Mouse (Mus musculus) gonadal fat pad, adult 2 months (tissue): ENCODE measurements around the gene Ccdc13. TPM values are rescaled to one million over a fixed set of nuclear protein-coding genes. Genes with fewer than 3 reads are reported as not detected.
A peak's percentile ranks its signal among the peaks of the same experiment; 100 is the strongest.

Source experiments
- DNase-seq: peaks from one replicate; pipeline ENCODE4 v3.0.0-alpha.2; 2012; ENCODE audit warnings: low read depth
- polyA plus RNA-seq: library from polyadenylated mRNA; depleted of rRNA; stranded (reverse); fragments of >200 nt; gene quantifications from 2 replicates; pipeline ENCODE4 v1.2.3, GENCODE M21; 2012

Gene Ccdc13
- polyA plus RNA-seq, 1 experiment = 1.0 TPM

DNA sequence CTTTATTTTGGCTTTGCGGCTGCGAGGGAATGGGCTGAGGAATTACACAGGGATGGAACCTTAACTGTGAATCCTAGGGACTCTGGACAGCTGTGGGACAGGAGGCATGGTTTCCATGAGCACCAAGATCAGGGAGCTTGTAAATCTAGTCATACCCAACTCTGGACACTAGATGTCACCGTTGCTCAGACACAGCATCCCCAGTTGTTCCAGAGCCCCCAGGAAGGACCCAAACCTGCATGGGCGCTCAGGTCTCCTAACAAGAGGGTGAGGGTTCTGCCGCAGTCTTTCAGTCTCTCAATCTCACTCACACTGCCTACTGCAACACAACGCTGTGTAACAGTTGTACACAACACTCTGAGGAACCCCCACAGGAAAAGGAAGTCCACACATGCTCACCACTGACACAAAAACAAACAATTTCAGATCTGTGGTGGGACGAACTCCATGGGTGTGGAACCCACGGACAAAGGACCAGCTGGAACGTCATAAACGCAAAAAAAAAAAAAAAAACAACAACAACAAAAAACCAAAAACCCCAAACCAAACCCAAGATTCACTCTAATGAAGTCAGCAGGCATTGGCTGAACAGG, 7.4 kb upstream of the Ccdc13 start:
- no peak for DNase-seq

DNA sequence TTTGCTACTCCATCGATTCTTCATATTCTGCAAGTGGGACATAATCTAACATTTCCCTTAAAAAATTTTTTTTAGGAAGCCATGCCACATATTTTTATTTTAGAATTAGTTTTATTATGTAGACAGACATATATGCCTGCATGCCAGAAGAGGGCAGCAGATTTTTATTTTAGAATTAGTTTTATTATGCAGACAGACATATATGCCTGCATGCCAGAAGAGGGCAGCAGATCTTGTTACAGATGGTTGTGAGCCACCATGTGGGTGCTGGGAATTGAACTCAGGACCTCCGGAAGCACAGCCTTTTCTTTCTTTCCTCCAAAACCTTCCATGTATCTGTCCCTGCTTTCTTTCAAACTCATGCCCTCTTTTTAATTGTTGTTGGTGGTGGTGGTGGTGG, 3.7 kb upstream of the Ccdc13 start:
- DNase-seq = no peak

DNA sequence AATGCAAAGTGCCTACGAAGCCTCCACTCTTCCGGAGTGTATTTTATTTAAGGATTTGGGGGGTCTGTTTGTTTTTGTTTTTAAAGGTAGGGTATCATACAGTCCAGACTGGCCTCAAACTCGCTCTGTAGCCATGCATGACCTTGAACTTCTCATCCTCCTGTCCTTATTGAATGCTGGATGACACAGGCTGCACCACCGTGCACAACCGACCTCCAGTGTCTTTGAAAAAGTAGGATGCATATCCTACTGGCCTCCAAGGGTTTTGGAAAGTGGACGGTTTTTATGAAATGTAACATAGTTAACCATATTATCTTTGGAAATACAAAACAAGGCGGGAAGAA, 333 bp upstream of the Ccdc13 start:
- DNase-seq = no peak

DNA sequence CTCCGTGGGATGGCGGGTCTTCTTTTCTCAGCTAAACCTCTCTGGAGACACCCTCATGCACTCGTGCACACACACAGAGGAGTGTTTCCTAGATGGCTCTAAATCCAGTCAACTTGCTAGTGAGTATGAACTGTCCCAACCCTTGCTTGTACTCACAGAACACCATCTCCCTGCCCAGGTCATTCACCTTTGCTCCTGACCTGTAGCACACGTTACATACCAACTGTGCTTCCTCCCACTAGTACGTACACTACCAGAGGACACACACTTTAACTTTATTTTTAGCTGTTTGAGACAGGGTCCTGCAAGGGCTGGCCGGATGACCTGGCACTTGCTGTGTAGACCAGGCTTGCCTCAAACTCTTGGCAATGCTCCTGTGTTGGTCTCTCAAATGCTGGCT, 1.3 kb downstream of the Ccdc13 start:
- no peak for DNase-seq

DNA sequence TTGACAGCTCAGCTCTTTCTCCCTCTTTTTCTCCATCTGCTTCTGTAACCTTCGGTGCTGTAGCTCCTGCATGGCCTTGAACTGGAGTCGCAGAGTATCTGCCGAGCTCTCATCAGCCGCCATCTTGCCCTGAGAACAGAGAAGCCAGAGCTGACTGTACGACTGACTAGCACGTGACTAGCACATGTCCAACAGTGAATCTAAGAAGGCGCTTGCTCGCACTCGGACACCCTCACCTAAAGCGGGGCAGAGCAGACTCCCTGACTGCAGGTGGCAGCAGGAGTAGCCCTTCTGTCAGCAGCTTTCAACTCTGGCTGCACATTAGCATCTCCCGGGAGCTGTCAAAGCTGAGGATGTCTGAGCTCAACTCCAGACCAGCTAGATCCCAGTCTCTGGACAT, 5.4 kb downstream of the Ccdc13 start:
- no peak for DNase-seq

DNA sequence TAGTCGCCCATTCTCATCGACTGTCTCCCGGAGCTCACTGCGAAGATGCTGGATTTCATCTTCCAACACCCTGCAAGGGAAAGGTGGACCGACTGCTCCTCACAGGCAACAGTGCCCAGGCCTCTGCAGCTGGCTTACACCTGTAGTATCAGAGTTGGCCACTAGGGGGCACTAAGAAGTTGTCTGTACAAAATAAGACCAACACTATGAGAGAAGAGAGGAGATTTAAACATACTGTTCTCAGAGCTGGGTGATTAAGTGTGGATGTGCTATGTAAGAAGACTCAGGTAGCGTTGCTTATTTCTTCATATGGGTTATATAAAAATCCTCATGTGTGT, 8.3 kb downstream of the Ccdc13 start:
- DNase-seq = no peak

DNA sequence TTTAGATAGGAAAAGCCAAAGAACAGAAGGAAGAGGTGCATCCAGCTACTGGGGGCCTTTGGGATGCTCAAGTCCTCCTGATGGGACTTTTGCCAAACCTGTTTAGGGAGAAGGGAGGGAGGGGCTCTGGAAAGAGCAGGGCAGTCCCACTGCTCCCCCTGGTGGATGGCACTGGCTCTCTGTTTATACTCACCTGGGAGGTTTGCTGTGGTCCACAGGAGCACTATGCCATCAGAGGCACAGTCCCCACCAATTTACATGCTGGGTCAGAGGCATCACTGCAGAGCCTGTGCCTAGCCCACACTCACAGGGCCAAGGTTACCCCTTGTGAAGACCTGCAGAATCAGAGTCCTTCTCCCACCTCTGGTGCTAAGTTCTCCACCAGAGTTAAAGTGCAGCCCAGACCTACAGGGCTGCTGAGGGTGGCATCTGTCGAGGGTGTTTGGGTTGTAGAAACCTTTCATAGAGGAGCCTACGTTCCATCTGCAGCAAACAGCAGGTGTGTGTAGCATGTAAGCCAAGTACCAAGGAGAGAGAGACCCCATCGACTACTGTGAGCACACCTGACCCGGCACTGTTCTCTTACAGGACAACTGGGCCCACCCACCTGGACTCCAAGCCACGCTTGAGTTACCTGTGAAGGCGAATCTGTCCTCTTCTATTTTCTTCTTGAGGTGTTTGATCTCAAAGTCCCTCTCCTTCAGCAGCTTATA, 8.9 kb downstream of the Ccdc13 start:
- DNase-seq = no peak

DNA sequence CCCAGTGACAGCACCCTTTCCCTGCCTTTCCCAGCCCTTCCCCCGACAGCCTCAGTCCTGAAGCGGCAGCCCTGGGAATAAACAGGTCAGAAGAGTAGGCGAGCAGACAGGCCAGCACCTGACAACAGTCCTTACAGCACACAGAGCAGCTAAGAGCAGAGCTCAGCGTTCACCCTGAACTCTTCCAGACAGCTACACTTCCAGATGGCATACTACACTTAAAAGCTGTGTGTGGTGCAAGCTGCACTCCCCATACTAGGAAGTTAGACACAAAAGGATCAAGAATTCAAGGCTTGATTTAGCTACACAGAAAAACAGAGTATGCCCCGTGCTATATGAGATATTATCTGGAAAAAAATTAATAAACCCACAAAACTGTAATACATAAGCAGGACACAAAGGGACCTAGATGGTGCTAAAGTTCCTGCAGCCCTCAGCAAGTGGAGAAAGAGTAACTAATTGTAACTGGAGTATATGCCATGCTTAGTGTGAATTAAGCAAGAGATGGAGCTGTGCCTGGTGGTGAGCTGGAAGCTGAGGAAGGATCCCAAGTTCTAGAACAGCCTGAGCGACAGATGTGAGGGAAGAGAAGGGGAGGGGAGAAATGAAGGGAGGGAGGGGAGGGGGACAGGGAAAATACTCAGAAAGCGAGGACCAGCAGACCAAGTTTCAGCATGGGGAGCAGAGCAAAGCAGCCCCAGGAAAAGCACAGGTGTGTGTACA, 9.8 kb downstream of the Ccdc13 start:
- DNase-seq = no peak

DNA sequence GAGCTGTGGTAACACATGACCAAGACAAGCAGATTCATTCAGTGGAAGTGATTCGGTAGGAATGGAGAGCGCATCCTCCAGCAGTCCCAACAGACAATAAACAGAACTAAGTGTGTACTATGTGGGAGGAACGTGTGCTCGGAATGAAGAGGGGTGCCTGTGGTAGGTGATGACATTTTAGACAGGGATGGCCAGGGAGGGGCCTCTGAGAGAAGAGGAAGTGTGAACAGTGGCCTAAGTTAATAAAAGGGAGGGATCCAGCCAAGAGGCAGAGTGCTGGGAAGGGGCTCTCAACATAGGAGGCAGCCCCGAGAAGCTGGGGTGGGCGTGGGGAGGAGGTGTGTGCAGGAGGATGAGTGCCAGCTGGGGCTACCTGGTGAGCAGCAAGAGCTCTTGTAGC, 10.9 kb downstream of the Ccdc13 start:
- no peak for DNase-seq

DNA sequence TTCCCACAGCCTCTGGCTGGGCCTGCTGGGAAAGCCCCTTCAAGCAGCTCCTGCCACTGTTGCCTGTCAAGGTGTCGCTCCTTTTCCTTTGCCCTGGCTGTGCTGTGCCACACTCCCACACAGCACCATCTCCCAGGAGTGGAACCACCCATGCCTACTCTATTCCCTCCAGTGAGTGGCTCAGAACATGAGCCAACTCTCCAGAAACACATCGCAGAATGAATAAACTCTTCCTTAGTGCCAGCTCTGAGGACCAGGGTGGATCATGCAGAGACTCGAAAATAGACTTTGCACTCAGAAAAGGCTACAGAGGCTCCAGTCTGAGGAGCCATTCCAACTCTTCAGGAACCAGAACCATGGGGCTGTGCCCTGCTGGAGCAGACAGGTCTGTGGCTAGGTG, 12.9 kb downstream of the Ccdc13 start:
- no peak for DNase-seq

DNA sequence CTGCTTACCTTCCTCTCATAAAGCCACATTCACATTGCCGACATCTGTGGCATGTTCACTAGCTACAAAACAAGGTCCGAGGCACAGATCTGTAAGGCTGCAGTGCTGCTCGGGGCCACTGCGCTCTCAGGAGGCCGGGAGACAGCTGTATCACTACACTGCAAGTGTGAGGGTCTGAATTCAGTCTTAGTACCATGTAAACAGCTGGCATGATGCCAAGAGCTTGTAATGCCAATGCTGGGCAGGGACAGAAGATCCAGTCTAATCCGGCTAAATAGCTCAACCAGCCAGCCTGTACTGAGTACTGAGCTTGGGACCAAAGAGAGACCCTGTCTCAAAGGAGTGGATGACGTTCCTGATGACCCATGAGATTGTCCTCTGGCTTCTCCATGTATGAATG, 15.3 kb downstream of the Ccdc13 start:
- DNase-seq = no peak

DNA sequence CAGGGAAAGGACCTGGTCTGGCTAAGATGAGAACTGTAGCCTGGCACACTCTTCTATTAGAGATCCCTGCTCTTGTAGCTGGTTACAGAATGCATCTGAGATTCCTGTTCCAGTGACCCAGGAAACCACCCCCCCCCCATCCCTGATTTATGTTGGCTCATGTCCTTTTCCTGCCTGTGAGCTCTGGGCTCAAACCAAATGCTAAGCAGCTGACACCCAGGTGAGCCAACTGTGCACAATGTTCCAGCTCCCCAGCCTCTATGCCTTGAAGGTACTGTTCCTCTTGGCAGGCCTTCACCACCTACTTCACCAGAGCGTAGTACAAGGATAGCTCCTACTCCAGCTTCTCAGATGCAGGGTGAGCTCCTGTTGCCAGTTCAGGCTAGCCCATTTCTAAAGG, 16.2 kb downstream of the Ccdc13 start:
- peak; percentile 78 for DNase-seq

DNA sequence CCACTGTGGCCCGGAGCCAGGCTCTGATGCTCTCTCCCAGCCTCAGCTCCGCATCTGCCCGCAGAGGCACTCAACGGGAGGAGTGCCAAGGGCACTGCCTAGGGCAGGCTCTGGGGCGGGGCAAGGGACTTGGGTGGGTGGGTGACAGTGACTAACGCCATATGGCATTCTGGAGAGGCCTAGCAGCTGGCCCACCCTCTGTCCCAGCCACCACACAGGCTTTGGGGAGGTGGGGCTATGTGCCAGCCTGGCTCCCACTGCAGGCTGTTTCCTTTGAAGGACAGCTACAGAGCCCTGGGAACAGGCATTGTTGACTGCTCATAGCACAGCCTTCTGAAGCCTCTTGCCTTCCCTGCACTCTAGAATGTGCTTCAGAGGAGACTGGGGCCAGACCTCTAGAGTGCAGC, 16.7 kb downstream of the Ccdc13 start:
- no peak for DNase-seq

DNA sequence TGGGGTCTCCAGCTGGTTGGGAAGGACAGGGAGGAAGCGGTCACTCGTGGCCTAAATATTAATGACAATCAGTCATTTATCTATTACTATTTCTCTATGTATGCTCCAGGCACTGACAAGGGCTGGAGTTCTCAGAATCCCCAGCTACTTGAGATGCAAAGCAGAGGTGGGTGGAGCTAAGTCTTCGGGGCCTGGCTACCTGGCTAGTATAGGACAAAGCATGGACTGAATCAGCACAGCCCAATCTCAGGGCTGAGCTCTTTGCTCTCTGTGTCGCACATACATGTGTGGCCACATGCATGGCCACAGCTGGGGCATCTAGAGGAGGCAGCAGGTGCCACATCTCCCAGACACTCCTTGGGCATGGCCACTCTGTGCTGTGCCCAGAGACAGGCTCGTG, 18.5 kb downstream of the Ccdc13 start:
- no peak for DNase-seq

DNA sequence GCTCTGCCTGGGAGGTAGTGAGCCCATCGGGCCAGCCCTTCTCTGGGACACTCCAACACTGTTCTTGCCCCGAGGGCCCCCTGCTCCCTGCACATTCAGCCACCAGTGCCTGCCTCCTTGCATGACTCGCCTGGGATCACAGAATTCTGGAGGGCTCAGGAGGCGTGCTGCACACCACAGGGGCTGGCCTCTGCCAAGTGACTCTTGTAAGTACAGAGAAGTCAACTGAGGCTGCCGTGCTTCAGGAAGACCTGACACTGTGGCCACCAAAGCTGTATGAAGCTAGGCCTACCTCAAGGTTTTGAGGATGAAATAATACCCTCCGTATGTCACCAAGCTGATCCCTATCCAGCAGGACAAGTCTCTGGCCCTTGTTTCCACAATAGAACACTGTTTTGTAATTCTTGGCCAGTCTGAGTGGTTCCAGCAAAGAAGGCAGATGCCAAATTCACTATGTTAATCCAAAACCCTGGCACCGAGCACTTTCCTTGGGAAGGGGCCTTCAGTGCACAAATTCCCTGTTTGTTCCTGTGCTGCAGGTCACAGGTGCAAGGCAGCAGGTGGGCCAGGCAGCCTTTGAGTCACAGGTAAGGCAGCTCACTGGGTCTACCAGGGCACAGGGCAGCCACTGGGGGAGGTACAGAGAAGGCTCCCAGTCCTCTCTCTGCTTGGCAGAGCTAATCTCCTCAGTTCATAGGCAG, 19.3 kb downstream of the Ccdc13 start:
- peak; percentile 66 for DNase-seq

DNA sequence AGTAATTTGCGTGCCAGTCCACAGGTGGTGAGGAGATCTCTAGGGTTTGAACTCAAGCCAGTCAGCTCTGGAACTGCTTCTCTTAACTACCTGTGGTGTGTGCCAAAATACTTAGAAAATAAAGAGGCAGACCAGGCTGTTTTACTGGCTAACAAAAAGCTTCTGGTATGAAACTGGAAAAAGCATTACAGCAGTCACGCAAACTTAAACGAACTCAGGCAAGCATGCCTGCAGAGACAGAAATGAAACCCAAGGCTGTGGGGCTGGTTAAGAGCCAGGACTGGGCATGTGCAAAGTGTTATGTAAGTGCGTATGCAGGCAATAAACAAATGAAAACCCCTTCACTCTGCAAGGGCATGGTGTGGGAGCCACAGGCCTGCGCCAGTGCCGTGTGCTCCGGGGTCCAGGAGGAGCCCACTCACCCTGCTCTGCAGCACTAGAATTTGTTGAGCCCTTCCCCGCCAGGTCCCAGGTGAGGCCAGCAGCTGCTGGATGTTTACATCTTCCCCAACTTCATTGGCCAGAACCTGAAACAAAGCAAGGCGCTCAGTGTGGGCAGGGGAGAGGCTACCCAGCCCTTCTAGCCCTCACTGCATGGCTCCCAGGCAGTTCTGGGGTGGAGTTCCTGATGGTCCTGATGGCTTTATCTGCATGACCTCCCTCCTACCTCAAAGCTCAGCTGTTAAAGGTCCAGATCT, 20.0 kb downstream of the Ccdc13 start:
- DNase-seq = peak; percentile 47

DNA sequence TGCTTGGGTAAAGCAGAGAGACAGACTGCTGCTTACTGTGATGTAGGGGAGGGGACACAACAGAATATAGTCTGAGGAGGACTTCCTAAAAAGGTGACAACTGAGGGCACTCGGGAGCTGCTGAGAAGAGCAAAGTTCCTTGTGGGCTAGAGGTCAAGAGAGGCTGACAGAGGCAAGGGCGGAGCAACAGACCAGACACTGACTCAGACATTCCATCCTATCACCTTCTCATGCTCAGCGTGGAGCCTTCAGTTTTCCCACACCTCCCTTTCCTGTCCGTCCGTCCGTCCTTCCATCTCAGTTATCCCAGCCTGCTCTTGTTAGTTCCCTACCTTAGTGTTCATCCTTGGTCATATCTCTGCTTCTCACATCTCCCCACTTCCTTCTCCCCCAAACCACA, 24.1 kb downstream of the Ccdc13 start:
- no peak for DNase-seq

DNA sequence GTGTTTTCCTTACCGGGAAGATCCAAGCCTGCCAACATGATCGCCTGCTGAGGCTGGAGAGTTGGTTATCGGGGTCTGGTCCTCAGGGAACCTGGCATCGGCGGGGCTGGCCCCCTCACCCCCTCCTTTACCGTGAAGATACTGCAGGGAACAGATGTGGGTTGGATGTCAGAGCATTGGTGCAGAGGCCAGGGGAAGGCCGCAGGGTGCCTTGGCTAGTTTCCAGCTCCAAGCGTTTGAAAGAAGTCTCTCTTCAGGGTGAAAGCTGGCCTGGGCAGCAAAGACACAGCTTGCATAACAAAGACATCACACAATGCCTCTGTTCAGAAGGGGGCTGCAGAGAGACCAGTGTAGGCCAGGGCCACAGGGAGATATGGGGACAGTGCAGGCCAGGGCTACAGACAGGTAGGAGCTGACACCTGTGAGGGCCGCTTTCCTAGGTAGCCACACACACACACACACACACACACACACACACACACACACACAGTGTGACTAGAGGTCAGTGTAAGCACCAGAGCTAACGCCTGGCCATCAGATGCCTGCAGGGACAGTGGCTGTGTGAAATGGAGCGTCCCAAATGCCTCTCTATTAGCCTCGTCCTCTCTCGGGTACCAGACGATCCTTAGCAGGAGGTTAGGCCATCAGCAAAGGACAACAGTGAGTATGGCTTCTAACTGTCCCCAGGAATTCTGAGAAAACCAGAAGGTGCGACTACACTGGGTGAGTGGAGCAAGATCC, 29.0 kb downstream of the Ccdc13 start:
- no peak for DNase-seq

DNA sequence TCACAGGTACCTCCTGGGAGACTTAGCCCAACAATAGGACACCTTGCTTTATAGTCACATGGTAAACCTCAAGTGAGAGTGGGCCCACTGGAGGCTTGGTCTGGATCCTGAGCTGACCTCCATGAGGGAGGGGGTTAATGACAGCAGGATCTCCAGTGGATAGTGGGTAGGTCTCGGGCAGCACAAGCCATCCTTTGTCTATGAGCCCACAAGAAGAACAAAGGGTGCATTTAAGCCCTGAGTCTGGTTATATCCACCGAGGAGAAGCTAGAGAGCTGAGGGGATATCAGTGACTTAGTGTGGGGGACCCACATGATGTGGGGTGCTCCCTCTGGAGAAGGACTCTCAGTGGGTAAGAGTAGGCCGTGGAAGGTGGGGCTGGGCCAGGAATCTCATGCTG, 30.8 kb downstream of the Ccdc13 start:
- DNase-seq = no peak

DNA sequence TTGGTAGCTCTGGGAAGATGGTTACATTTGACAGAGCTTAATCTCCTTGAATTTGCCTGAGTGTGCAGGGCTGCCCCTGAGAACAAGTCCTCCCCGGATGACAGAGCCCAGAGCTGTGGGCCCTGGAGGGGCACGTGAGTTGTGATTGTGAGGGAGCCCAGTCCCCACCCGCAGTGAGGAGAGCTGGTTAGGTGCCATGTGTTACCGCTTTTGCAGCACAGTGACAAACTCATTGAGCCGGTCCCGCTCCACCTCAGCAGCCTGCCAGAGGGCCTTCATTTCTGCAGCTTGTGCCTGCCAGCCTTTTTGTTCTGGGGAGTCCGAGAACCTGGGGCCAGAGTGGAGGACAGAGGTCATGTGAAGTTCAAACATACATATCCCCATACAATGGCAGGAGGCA, 31.3 kb downstream of the Ccdc13 start:
- DNase-seq = no peak

DNA sequence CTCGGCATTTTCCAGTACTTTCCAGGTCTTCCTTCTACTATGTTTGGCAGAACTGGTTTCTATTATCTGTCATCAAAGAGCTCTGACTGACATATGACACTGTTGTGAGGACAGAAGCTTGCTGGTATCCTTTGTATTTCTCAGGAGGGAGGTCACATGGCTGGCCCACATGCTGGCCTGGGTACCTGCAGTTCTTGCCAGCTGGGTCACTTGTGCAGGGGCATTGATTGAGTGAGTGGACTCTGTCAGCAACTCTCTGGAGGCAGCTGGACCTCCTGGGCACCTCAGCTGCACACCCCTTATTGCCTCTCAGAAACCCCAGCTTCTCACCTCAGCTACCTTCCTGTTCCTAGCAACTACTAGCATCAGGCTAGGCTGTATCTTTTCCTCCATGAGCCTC, 31.7 kb downstream of the Ccdc13 start:
- no peak for DNase-seq

DNA sequence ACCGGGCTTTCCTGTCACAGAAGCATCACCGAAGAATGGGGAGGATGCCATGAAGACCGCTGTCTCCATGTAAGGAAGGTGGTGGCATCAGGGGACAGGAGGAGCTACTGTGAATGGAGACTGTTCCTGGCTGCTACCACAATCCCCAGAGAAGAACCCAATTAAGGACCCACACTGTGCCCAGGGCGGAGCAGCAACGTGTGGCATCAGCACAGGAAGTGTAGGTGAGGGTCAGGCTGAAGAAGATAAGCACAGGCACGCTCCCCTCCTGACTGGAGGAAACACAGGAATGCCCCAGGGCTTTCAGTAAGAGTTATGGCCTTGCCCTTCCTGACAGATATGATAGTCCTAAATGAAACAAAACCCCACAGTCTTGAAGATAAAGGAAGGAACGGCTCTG, 36.5 kb downstream of the Ccdc13 start:
- no peak for DNase-seq
